Mouse (Mus musculus): Measurements from ENCODE around the gene Glb1.

DNA sequence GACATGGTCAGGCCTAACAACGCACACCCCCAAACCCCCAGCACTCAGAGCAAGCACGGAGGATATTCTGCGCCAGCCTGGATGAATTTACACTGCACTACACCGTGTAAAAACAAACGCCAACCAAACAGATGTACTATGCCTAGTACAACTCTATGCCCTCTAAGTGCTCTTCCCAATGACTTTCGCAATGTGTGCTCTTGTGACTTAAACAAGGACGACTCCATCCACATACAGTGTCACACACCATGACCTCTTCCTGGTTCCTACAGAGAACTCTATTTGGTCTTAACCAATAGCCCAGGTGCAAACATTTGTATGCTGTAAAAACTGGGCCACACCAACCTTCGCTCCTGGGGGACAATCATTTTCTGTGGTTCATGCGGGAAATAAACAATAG, 121.6 kb downstream of the Glb1 start:
- no peak for TF ChIP-seq CTCF (conservative IDR thresholded peaks at IDR 0.05; ENCODE audit: insufficient read depth, insufficient read length, low read depth, low read length)
- TF ChIP-seq POLR2A (IDR thresholded peaks at IDR 0.05; ENCODE audit: low read depth, low read length): no peak

All from kidney, adult 2 months (tissue).